Mouse (Mus musculus) bone marrow, adult 2 months (tissue): ENCODE measurements at regions not wholly inside any gene's neighbourhood (a gene's known extent, or its start where the extent isn't known, plus 50 kb on each side); places are given as distances from the start of the nearest gene placed in this dataset.
"Not testable (repeated sequence)": the region's sequence is repeated elsewhere in the genome, so short reads cannot be mapped to it uniquely, and the experiment has no call there.

Experiments used
- H3K27ac ChIP-seq: fragments of 200-500 bp; 2 replicates; pipeline ENCODE4 v1.5.1; 2012; ENCODE audit warnings: low read depth, mild to moderate bottlenecking, control low read depth, inconsistent platforms, low read length; ENCODE audit not compliant: control insufficient read depth, poor library complexity, insufficient read depth
- H3K4me1 ChIP-seq: fragments of 200-500 bp; 2 replicates; pipeline ENCODE4 v1.6.1; 2011; ENCODE audit warnings: low read length; ENCODE audit not compliant: control insufficient read depth, insufficient read depth
- H3K4me3 ChIP-seq: fragments of 200-500 bp; replicated peaks from 2 replicates; pipeline ENCODE3; 2011; ENCODE audit warnings: mild to moderate bottlenecking, low read depth, low read length, control low read depth; ENCODE audit not compliant: control insufficient read depth
- CTCF ChIP-seq: fragments of 200-500 bp; IDR thresholded peaks from 2 replicates; pipeline ENCODE4 v1.5.1; 2011; ENCODE audit warnings: low read length, control low read depth; ENCODE audit not compliant: control insufficient read depth, insufficient read depth
- POLR2A ChIP-seq: fragments of 200-500 bp; IDR thresholded peaks from 2 replicates; pipeline ENCODE4 v1.6.1; 2011; ENCODE audit warnings: low read depth, mild to moderate bottlenecking, control low read depth, low read length, borderline replicate concordance; ENCODE audit not compliant: control insufficient read depth
- WGBS: fragments of 180-500 bp; shearing (Covaris S2); methylation state at CpG from one replicate; pipeline ENCODE4 v1.1.7; 2018; 5-methylcytosine and 5-hydroxymethylcytosine counted together

DNA sequence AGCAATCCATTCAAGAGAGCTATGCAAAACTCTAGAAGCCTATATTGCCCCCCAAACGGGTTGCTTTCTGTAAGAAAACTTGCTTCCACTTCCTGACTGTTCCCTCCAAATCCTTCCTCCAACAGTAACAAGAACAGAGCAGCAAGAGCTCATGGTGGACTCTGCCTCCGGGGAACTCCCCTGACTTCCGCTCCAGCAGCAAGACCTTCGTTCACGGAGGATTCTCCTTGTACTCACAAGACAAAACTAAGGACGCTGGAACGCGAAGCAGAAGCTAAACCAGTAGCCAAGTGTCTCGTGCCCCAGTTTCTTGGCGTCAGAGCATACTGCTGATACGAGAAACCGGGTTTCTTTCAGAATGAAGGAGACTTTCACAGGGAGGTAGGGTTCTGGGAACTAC lies 50.7 kb downstream of the H2al2a start:
- 43% methylated on average over 12 of the region's 12 CpGs for WGBS
- no peaks in the 10 kb centered on the region for H3K4me1 ChIP-seq
- peak overlapping the region; percentile 17 for H3K4me3 ChIP-seq
- TF ChIP-seq POLR2A (no peak), CTCF (no peak)
- no peak overlapping the region for H3K27ac ChIP-seq

DNA sequence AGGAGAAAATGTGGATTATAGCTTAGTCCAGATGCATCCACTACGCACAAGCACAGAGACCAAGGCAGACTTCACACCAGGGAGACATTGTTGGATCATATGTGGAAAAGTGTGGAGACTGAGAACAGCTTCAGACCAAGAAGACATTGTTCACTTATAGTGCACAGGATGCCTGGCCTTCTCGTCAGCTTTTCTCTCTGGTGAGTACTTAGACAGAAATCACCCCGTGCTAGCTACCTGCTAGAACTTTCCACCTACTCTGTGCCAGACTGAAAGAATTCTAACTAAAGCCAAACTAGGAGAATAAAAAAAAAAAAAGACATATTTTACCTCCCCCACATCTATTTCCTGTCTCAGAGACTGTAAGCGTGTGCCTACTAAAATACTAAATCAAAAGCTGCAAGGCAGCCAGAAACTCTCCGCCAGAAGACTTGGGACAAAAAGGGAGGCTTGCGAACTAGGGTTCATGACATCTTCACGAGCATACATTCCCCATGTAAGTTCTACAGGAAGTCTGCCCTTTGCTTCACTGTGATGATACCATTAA lies 51.3 kb downstream of the H2al2a start:
- Histone ChIP-seq H3K27ac (no peak overlapping the region), H3K4me3 (no peak overlapping the region), H3K4me1 (no peaks in the 10 kb centered on the region)
- TF ChIP-seq POLR2A, result no peak
- no peak for TF ChIP-seq CTCF
- 73% methylated on average over 7 of the region's 7 CpGs for WGBS

DNA sequence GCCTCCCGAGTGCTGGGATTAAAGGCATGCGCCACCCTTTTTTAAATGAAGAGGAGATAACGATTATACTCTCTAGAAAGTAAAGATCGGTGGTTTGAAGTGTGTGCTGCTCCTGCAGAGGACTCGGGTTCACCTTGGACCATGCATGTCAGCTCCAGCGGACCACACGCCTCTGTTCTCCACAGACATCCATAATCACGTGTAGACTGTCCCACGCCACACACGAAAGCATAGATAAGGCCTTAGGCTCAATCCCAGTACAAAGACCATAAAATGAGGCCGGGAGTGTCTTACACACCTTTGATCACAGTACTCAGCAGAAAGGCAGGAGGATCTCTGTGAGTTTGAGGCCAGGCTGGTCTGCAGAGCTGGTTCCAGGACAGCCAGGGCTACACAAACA lies 53.3 kb downstream of the H2al2a start:
- WGBS, result 78% methylated on average over 11 of the region's 11 CpGs
- Histone ChIP-seq H3K27ac (no peak overlapping the region), H3K4me3 (no peak overlapping the region), H3K4me1 (no peaks in the 10 kb centered on the region)
- TF ChIP-seq CTCF (no peak), POLR2A (no peak)

DNA sequence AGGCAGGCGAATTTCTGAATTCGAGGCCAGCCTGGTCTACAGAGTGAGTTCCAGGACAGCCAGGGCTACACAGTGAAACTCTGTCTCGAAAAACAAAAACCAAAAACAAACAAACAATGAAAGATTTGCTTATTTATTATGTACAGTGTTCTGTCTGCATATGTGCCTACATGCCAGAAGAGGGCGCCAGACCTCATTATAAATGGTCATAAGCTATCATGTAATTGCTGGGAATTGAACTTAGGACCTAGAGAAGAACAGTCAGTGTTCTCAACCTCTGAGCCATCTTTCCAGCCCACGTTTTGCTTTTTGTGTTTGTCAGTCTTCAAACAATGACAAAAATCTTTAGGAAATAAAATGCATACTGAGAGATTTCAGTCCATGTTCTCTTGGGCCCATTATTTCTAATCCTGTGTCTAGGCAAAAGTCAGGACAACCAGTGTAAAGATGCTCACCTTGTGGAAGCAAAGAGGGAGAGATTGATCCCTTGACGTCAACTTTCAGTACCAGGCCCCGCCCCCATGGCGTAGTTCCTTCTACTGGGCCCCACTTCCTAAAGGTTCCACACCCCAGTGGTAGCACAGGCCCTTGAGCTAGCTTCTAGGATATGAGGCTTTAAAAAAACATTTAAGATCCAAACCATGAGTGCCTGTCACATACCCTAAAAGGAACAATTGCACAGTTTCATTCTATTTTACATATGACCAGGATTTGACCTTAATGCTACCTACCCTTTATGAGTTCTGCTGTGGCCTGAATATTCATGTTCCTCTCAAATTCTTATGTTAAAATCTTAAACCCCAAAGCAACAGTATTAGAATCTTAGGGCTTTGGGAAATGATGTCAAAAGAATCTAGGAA lies 54.0 kb downstream of the H2al2a start:
- no peak for TF ChIP-seq POLR2A
- TF ChIP-seq CTCF, result peak; percentile 27; the same call in 1 of the 2 replicates
- Histone ChIP-seq H3K4me3 (no peak overlapping the region), H3K27ac (no peak overlapping the region), H3K4me1 (no peaks in the 10 kb centered on the region)
- WGBS, result 56% methylated on average over 8 of the region's 8 CpGs

DNA sequence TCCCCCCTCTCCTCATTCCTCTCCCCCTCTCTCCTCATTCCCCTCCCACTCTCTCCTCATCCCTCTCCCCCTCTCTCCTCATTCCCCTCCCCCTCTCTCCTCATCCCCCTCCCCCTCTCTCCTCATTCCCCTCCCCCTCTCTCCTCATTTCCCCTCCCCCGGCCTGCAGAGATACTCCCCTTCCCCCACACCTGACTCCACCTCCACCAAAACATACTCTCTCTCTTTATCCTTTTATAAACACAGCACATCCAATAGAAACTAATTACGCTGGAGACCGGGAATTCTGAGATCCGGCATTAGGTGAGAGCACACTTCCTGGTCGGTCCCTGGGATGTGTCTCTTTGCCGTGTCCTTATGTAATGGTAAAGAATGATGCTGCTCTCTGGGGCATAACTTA lies 54.8 kb downstream of the H2al2a start:
- no peak for TF ChIP-seq CTCF
- TF ChIP-seq POLR2A, result no peak
- 81% methylated on average over 6 of the region's 6 CpGs for WGBS
- H3K4me3 ChIP-seq, result no peak overlapping the region
- H3K27ac ChIP-seq, result no peak overlapping the region
- no peaks in the 10 kb centered on the region for H3K4me1 ChIP-seq

DNA sequence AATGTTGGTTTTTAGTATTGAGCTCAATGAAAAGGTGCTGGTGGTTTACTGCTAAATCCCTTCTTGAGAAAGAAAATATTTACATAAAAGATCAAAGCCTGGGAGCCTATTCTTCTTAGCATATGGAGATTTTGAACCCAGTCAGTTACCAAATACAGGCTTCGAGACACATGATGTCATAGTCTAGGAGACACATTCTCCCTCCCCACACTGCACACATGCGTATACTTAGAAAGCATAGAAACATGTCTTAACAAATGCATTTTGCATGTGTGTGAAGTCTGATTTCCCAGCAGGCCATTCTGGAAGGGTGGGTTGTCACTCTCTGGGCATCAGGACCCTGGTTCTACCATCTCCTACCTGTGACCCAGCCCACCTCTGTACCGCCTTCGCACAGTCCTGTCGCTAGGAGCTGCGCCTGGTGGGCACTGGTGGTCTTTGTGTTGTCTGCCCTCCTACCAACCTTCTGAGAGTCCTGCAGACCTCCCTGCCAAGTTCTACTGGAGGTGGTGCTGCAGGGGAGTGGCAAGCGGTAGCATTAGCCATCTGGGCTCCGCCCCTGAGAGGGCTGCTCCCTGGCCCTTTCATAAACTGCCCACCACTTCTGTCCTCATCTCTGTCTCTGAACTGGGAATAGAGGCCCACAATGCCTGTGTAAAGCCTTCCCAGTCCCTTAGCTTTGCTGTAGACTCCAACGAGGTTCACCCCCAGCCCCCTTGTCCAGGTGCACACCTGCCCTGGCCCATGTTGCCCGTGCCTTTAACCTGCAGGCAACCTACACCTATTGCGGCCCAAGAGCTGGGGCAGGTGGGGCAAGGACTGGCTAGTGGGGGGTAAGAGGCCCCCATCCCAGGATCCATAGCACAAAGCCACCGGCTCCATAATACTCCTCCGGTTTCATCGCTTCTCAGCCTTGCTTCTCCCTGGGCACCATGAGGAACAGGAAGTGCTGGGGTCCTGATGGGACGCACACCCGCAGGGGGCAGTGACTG lies 56.6 kb downstream of the H2al2a start:
- H3K4me1 ChIP-seq, H3K27ac ChIP-seq, H3K4me3 ChIP-seq: not testable (repeated sequence)
- 76% methylated on average over 15 of the region's 16 CpGs for WGBS

DNA sequence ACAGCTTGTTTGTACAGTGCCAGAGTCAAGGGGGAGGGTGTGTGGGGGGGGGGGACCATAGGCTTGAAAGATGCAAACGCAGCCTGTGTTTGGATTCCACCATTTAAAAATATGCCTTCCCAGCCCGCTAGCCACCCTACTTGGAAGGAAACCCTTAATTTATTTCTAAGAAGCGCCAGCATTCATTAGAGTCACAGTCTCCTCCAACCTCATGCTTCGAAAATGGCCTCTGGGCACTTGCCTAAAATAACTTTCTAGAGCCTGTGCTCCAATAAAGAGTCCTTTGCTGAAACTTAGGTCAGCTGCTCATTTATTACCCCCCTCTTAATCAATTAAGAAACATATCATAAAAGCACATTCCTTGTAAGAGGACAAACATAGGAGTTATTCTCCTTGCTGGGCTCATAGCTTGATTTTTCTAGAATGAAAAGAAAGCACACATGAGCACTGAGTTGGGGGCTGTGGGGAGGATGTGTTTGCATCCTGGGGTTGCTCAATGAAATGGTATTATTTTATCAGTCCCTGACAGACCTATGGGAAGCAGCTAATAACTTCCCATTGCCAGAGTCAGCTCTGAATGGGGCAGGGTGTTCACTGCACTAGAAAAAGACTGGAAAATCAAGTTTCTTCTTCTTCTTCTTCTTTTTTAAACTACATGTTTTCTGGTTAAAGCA lies 57.4 kb downstream of the H2al2a start:
- H3K4me1 ChIP-seq, result no peaks in the 10 kb centered on the region; the same call in 1 of the 2 replicates
- TF ChIP-seq CTCF, result no peak
- no peak for TF ChIP-seq POLR2A
- H3K27ac ChIP-seq, result no peak overlapping the region
- WGBS, result 77% methylated on average over 4 of the region's 4 CpGs
- no peak overlapping the region for H3K4me3 ChIP-seq

DNA sequence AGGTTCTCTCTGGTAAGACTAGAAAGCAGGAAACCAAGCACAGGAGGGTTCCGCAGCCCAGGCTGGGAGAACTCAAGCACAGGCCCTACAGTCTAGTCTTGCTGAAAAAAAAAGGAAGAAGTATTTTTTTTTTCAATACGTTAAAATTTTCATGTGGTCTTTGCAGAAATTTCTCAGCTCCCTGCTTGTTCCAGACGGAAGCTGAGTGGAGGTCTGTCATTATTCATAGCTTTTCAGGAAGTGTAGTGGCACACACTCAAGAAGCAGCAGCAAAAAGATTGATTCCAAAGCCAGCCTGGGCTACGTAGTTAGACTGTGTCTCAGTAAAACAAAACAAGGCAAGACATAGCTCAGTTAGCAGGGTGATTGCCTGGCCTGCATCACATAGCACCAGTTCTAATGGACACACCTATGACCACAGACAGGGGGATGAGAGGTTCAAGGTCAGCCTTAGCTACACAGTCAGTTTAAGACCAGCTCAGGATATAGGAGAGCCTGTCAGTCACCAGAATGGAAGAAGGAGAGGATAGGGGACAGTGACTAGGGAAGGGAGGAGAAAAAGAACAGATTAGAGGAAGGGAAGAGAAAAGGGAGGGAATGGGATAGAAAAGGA lies 60.1 kb downstream of the H2al2a start:
- no peaks in the 10 kb centered on the region; the same call in 1 of the 2 replicates for H3K4me1 ChIP-seq
- 11% methylated on average over 4 of the region's 4 CpGs for WGBS
- no peak overlapping the region for H3K27ac ChIP-seq
- TF ChIP-seq POLR2A, result no peak
- TF ChIP-seq CTCF, result no peak
- no peak overlapping the region for H3K4me3 ChIP-seq
